Mouse (Mus musculus): ENCODE results near the gene Ankrd54.

GRCm38 (mm10) chr15:79074446-79074845, 11.8 kb upstream of the Ankrd54 start:
- TF ChIP-seq CTCF (IDR thresholded peaks at IDR 0.05; ENCODE audit: low read depth) (no peak), EP300 (IDR thresholded peaks at IDR 0.05; ENCODE audit: low read depth) (no peak)

Measured in heart, postnatal 0 days (tissue).